Mouse (Mus musculus) right cerebral cortex, postnatal 25 days (tissue): Measurements from ENCODE around the gene Pim1.

Experiments used
- DNase-seq: peaks from one replicate; pipeline ENCODE4 v3.0.0; 2022

The Pim1 gene

GRCm38 (mm10) chr17:29467030-29467429 is 23.5 kb upstream of the Pim1 start:
- DNase-seq: no peak

GRCm38 (mm10) chr17:29473466-29473865 is 17.1 kb upstream of the Pim1 start:
- no peak for DNase-seq

GRCm38 (mm10) chr17:29474036-29474435 is 16.5 kb upstream of the Pim1 start:
- DNase-seq: no peak

GRCm38 (mm10) chr17:29475142-29475541 is 15.4 kb upstream of the Pim1 start:
- no peak for DNase-seq

- DNase-seq: no peak
These were observed 14.1 kb upstream of the Pim1 start for GRCm38 (mm10) chr17:29476461-29476860.

- DNase-seq: no peak
These were observed 13.2 kb upstream of the Pim1 start for GRCm38 (mm10) chr17:29477357-29477756.

- DNase-seq: no peak
These were observed 12.3 kb upstream of the Pim1 start for GRCm38 (mm10) chr17:29478271-29478670.

GRCm38 (mm10) chr17:29480256-29480655 is 10.3 kb upstream of the Pim1 start:
- no peak for DNase-seq

- no peak for DNase-seq
These were observed 7.9 kb upstream of the Pim1 start for GRCm38 (mm10) chr17:29482632-29483031.

GRCm38 (mm10) chr17:29483282-29483681 is 7.3 kb upstream of the Pim1 start:
- DNase-seq: no peak

GRCm38 (mm10) chr17:29484431-29484830 is 6.1 kb upstream of the Pim1 start:
- no peak for DNase-seq

- no peak for DNase-seq
These were observed 5.0 kb upstream of the Pim1 start for GRCm38 (mm10) chr17:29485336-29486233.

- no peak for DNase-seq
These were observed 2.1 kb upstream of the Pim1 start for GRCm38 (mm10) chr17:29488257-29488977.

- no peak for DNase-seq
These were observed 1.3 kb upstream of the Pim1 start for GRCm38 (mm10) chr17:29488978-29489970.

GRCm38 (mm10) chr17:29489971-29490712 is 411 bp upstream of the Pim1 start:
- DNase-seq: peak; percentile 96

GRCm38 (mm10) chr17:29491591-29492268 is 1.2 kb downstream of the Pim1 start:
- peak; percentile 27 for DNase-seq

GRCm38 (mm10) chr17:29492269-29493191 is 2.0 kb downstream of the Pim1 start:
- peak; percentile 50 for DNase-seq

- DNase-seq: no peak
These were observed 3.0 kb downstream of the Pim1 start for GRCm38 (mm10) chr17:29493461-29493980.

- no peak for DNase-seq
These were observed 3.6 kb downstream of the Pim1 start for GRCm38 (mm10) chr17:29494062-29494731.

GRCm38 (mm10) chr17:29494732-29495076 is 4.2 kb downstream of the Pim1 start:
- DNase-seq: no peak
